Mouse (Mus musculus) heart, embryonic 12.5 days (tissue): ENCODE results near the gene Vmn1r62. TPM values are rescaled to one million over a fixed set of nuclear protein-coding genes. Genes with fewer than 3 reads are reported as not detected.
"Not testable (repeated sequence)": the region's sequence is repeated elsewhere in the genome, so short reads cannot be mapped to it uniquely, and the experiment has no call there.

Experiments
- ATAC-seq: fragments of 200-750 bp; cut with Nextera tagmentation; 2 replicates; pipeline ENCODE4 v1.8.0; 2017; ENCODE audit warnings: moderate TSS enrichment, moderate library complexity; ENCODE audit not compliant: insufficient number of reproducible peaks, low FRiP score
- H3K27ac ChIP-seq: fragments of 300-500 bp; sonication (generic); 2 replicates; pipeline ENCODE4 v1.5.1; 2016; ENCODE audit warnings: mild to moderate bottlenecking, moderate library complexity; ENCODE audit not compliant: poor library complexity, severe bottlenecking
- H3K27me3 ChIP-seq: fragments of 300-500 bp; sonication (generic); replicated peaks from 2 replicates; pipeline ENCODE4 v1.6.1; 2016; ENCODE audit warnings: mild to moderate bottlenecking, moderate library complexity
- H3K36me3 ChIP-seq: fragments of 300-500 bp; sonication (generic); 2 replicates; pipeline ENCODE4 v1.6.1; 2016; ENCODE audit warnings: mild to moderate bottlenecking, moderate library complexity
- H3K4me1 ChIP-seq: fragments of 300-500 bp; sonication (generic); replicated peaks from 2 replicates; pipeline ENCODE4 v1.6.1; 2016; ENCODE audit warnings: mild to moderate bottlenecking
- H3K4me2 ChIP-seq: fragments of 300-500 bp; sonication (generic); 2 replicates; pipeline ENCODE4 v1.6.1; 2016; ENCODE audit warnings: mild to moderate bottlenecking, moderate library complexity
- H3K4me3 ChIP-seq: fragments of 300-500 bp; sonication (generic); 2 replicates; pipeline ENCODE4 v1.5.1; 2016; ENCODE audit warnings: mild to moderate bottlenecking
- H3K9ac ChIP-seq: fragments of 300-500 bp; sonication (generic); 2 replicates; pipeline ENCODE4 v1.6.1; 2016; ENCODE audit warnings: mild to moderate bottlenecking, moderate library complexity
- H3K9me3 ChIP-seq: fragments of 300-500 bp; sonication (generic); replicated peaks from 2 replicates; pipeline ENCODE4 v1.6.1; 2016; ENCODE audit warnings: mild to moderate bottlenecking, moderate library complexity
- WGBS: fragments of 180-500 bp; shearing (Covaris S2); methylation state at CpG from one replicate; pipeline ENCODE4 v1.1.7; 2016; 5-methylcytosine and 5-hydroxymethylcytosine counted together
- polyA plus RNA-seq: library from polyadenylated mRNA; unstranded; fragments of >200 nt; fragmentation: Nextera tagmentation; extraction: Ambion mirVana; gene quantifications from 2 replicates; pipeline ENCODE4 v1.2.1, GENCODE M21; 2016

Vmn1r62 gene
- not detected in 2 replicates for polyA plus RNA-seq

DNA sequence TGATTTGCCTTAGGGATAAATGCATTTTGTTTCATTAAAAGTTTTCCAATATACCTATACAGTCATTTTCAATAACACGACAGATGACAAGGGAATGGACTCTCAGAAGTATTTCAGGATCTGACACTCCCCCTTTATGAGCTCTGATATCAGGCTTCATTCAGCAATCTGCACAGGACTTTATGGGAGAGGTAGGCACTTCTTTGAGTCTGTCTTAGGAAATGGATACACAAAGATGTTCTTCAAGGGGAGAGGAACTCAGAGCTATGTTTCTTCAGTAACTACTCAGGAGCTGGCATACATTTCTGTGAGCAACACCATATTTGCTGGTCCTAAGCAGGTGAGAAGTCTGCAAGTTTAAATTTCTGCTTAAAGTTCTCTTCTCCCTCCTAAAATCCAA, at the start of gene Vmn1r62:
Gene Vmn1r62 (plus strand): TSS at position 301 of the 400 bp plus-strand sequence.
- not testable (repeated sequence) for H3K27ac ChIP-seq, H3K4me1 ChIP-seq, ATAC-seq, H3K4me3 ChIP-seq, H3K9me3 ChIP-seq, H3K27me3 ChIP-seq, H3K9ac ChIP-seq, H3K36me3 ChIP-seq, H3K4me2 ChIP-seq
- no CpG with 5 or more reads among the region's 1 CpGs for WGBS

Other genes starting within 250 kb of the Vmn1r62 start
- gene Vmn1r59, start 216.9 kb upstream of the Vmn1r62 start, polyA plus RNA-seq = not detected in 2 replicates
- gene Vmn2r28, start 179.7 kb upstream of the Vmn1r62 start, polyA plus RNA-seq = not detected in 2 replicates
- not detected in 2 replicates for gene Vmn1r60, start 126.3 kb upstream of the Vmn1r62 start, polyA plus RNA-seq
- gene Vmn1r61, start 60.3 kb upstream of the Vmn1r62 start, polyA plus RNA-seq = not detected in 2 replicates
- gene Vmn1r63, start 131.8 kb downstream of the Vmn1r62 start, polyA plus RNA-seq = not detected in 2 replicates
- gene Vmn1r64, start 210.9 kb downstream of the Vmn1r62 start, polyA plus RNA-seq = not detected in 2 replicates